Mouse (Mus musculus): Measurements from ENCODE around the gene Ilf2.

- TF ChIP-seq MAX (IDR thresholded peaks at IDR 0.05; ENCODE audit: low read depth) (no peak), POLR2AphosphoS2 (IDR thresholded peaks at IDR 0.05; ENCODE audit: insufficient read length, low read depth) (no peak), USF1 (IDR thresholded peaks at IDR 0.05; ENCODE audit: low read depth) (no peak), MYOG (IDR thresholded peaks at IDR 0.05; ENCODE audit: control insufficient read depth in 1 of 3, insufficient read depth in 1 of 3, insufficient read length in 2 of 3, low read depth in 2 of 3) (no peak), POLR2A (IDR thresholded peaks at IDR 0.05; ENCODE audit: insufficient read length, low read depth) (no peak), TCF3 (IDR thresholded peaks at IDR 0.05; ENCODE audit: insufficient read length, low read depth) (no peak), E2F4 (IDR thresholded peaks at IDR 0.05; ENCODE audit: insufficient read depth) (no peak), CEBPB (IDR thresholded peaks at IDR 0.05; ENCODE audit: insufficient read depth, poor library complexity, severe bottlenecking) (no peak), TCF12 (IDR thresholded peaks at IDR 0.05; ENCODE audit: insufficient read depth, poor library complexity, severe bottlenecking) (no peak)
These were observed 15.6 kb upstream of the Ilf2 start for GRCm38 (mm10) chr3:90460315-90460714.
